Comparison of ENCODE assay signal across 8 mouse cellular contexts in the genomic region with DNA sequence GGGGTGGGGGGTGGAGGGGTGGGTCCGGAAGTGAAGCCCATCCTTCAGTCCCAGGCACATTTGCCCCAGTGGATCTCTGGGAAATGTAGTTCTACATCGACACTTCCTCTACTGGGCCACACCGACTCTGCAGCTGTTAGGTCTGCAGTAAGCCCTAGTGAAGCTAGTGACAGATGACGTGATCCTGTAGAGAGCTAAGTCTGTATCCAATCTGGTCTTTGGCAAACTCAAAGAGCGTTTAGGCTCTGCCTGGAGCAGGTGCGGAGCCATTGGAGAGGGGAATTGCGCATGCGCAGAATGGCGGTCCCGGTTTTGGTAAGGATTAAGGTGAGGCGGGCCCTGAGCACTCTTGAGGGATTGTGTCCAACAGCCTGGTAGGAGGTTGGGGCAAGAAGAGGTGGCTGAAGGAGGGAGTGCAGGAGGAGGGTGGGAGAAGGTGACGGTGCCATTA. TPM values are rescaled to one million over a fixed set of nuclear protein-coding genes. Genes with fewer than 3 reads are reported as not detected.
DNase-seq lines count a peak whose midpoint lies in the region; ATAC-seq and TF ChIP-seq lines count a peak whose summit lies in the region.

Gene Zfp605 (plus strand): TSS at position 102 of the 451 bp plus-strand sequence.

- TF ChIP-seq CTCF in E14TG2a.4 (conservative IDR thresholded peaks at IDR 0.05; ENCODE audit: low read length): no peak
- TF ChIP-seq CTCF in heart, postnatal 0 days (IDR thresholded peaks at IDR 0.05; ENCODE audit: low read depth): no peak
- TF ChIP-seq CTCF in liver, embryonic 14.5 days (IDR thresholded peaks at IDR 0.05; ENCODE audit: low read depth): no peak

- peak within 1 kb of the TSS; percentile 72 for H3K4me2 ChIP-seq in forebrain, embryonic 12.5 days
- H3K4me2 ChIP-seq in heart, postnatal 0 days (ENCODE audit: low read depth, low read length): peak within 1 kb of the TSS; percentile 73
- peak within 1 kb of the TSS; percentile 74 for H3K4me2 ChIP-seq in liver, embryonic 14.5 days (ENCODE audit: low read depth)
- peak within 1 kb of the TSS; percentile 46 for H3K4me2 ChIP-seq in neural tube, embryonic 11.5 days (ENCODE audit: low read depth)
- H3K4me2 ChIP-seq in stomach, embryonic 16.5 days (ENCODE audit: low read depth, low read length): peak within 1 kb of the TSS; percentile 69

- H3K36me3 ChIP-seq in E14TG2a.4 (ENCODE audit: insufficient read depth, low read length): peaks cover 42% of the 10 kb centered on the region
- H3K36me3 ChIP-seq in forebrain, embryonic 12.5 days (replicated peaks): peaks cover 39% of the 10 kb centered on the region
- peaks cover 26% of the 10 kb centered on the region for H3K36me3 ChIP-seq in heart, postnatal 0 days (replicated peaks; ENCODE audit: control insufficient read depth, insufficient read depth, low read length)
- H3K36me3 ChIP-seq in liver, embryonic 14.5 days (replicated peaks; ENCODE audit: control insufficient read depth, insufficient read depth, low read depth): peaks cover 6% of the 10 kb centered on the region; the same call in 1 of the 2 replicates
- peaks cover 7% of the 10 kb centered on the region for H3K36me3 ChIP-seq in neural tube, embryonic 11.5 days (ENCODE audit: control insufficient read depth, insufficient read depth, low read length)
- peaks cover 20% of the 10 kb centered on the region for H3K36me3 ChIP-seq in stomach, embryonic 16.5 days (ENCODE audit: control insufficient read depth, insufficient read depth, low read length)

- TF ChIP-seq EP300 in heart, postnatal 0 days (IDR thresholded peaks at IDR 0.05; ENCODE audit: low read depth): no peak
- no peak for TF ChIP-seq EP300 in liver, embryonic 14.5 days (IDR thresholded peaks at IDR 0.05; ENCODE audit: low read depth)

- peak within 1 kb of the TSS; percentile 85 for H3K27ac ChIP-seq in forebrain, embryonic 12.5 days
- peak within 1 kb of the TSS; percentile 73 for H3K27ac ChIP-seq in heart, postnatal 0 days (ENCODE audit: low read depth)
- peak within 1 kb of the TSS; percentile 70 for H3K27ac ChIP-seq in liver, embryonic 14.5 days
- peak within 1 kb of the TSS; percentile 71 for H3K27ac ChIP-seq in neural tube, embryonic 11.5 days (ENCODE audit: low read depth, low read length)
- H3K27ac ChIP-seq in stomach, embryonic 16.5 days (ENCODE audit: low read length): peak within 1 kb of the TSS; percentile 86

- peak; percentile 69 for ATAC-seq in forebrain, embryonic 12.5 days (ENCODE audit: low FRiP score)
- peak; percentile 32 for ATAC-seq in heart, postnatal 0 days (ENCODE audit: insufficient read depth, low read depth)
- ATAC-seq in liver, embryonic 14.5 days (ENCODE audit: insufficient read depth): peak; percentile 31
- peak; percentile 58 for ATAC-seq in neural tube, embryonic 11.5 days (ENCODE audit: insufficient read depth, low FRiP score, low TSS enrichment)
- peak; percentile 22; the same call in 1 of the 2 replicates for ATAC-seq in stomach, embryonic 16.5 days (ENCODE audit: insufficient read depth, low FRiP score)

- under 1% methylated on average over 12 of the region's 12 CpGs for WGBS in forebrain, embryonic 12.5 days
- 2% methylated on average over 12 of the region's 12 CpGs for WGBS in heart, postnatal 0 days
- 0% methylated on average over 12 of the region's 12 CpGs for WGBS in liver, embryonic 14.5 days (ENCODE audit: insufficient replicate concordance)
- WGBS in neural tube, embryonic 11.5 days: under 1% methylated on average over 12 of the region's 12 CpGs
- under 1% methylated on average over 12 of the region's 12 CpGs for WGBS in stomach, embryonic 16.5 days

- H3K27me3 ChIP-seq in E14TG2a.4 (ENCODE audit: insufficient read depth, low read length): no peaks in the 10 kb centered on the region
- no peaks in the 10 kb centered on the region for H3K27me3 ChIP-seq in forebrain, embryonic 12.5 days
- H3K27me3 ChIP-seq in heart, postnatal 0 days (ENCODE audit: control insufficient read depth, insufficient read depth, low read length): no peaks in the 10 kb centered on the region
- H3K27me3 ChIP-seq in liver, embryonic 14.5 days (ENCODE audit: control insufficient read depth, insufficient read depth, low read length): no peaks in the 10 kb centered on the region
- no peaks in the 10 kb centered on the region for H3K27me3 ChIP-seq in neural tube, embryonic 11.5 days (ENCODE audit: control insufficient read depth, insufficient read depth, low read length)
- H3K27me3 ChIP-seq in stomach, embryonic 16.5 days (ENCODE audit: control insufficient read depth, insufficient read depth, low read length): no peaks in the 10 kb centered on the region

- peak within 1 kb of the TSS; percentile 85 for H3K4me3 ChIP-seq in E14TG2a.4 (replicated peaks; ENCODE audit: low read length)
- H3K4me3 ChIP-seq in forebrain, embryonic 12.5 days (replicated peaks): peak within 1 kb of the TSS; percentile 63
- H3K4me3 ChIP-seq in heart, postnatal 0 days (ENCODE audit: low read depth, low read length): peak within 1 kb of the TSS; percentile 63
- peak within 1 kb of the TSS; percentile 70 to 94 for H3K4me3 ChIP-seq in liver, embryonic 14.5 days (ENCODE audit: insufficient read depth in 1 of 2, low read depth in 2 of 2, low read length in 2 of 2)
- H3K4me3 ChIP-seq in neural tube, embryonic 11.5 days (ENCODE audit: low read depth, low read length): peak within 1 kb of the TSS; percentile 53
- peak within 1 kb of the TSS; percentile 68 for H3K4me3 ChIP-seq in stomach, embryonic 16.5 days (replicated peaks; ENCODE audit: low read length)

- peaks cover 36% of the 10 kb centered on the region for H3K4me1 ChIP-seq in E14TG2a.4 (replicated peaks; ENCODE audit: low read depth, low read length)
- peaks cover 18% of the 10 kb centered on the region for H3K4me1 ChIP-seq in forebrain, embryonic 12.5 days
- peaks cover 12% of the 10 kb centered on the region for H3K4me1 ChIP-seq in heart, postnatal 0 days (ENCODE audit: control insufficient read depth, insufficient read depth)
- peaks cover 4 to 11% of the 10 kb centered on the region in 2 experiments; a peak in 2 of 4 replicates for H3K4me1 ChIP-seq in liver, embryonic 14.5 days (replicated peaks; ENCODE audit: control insufficient read depth in 2 of 2, insufficient read depth in 2 of 2, low read length in 1 of 2)
- no peaks in the 10 kb centered on the region for H3K4me1 ChIP-seq in neural tube, embryonic 11.5 days (ENCODE audit: control insufficient read depth, insufficient read depth, low read length)
- peaks cover 11% of the 10 kb centered on the region for H3K4me1 ChIP-seq in stomach, embryonic 16.5 days (ENCODE audit: control insufficient read depth, insufficient read depth, low read length)

- H3K9ac ChIP-seq in forebrain, embryonic 12.5 days: peak within 1 kb of the TSS; percentile 65
- H3K9ac ChIP-seq in heart, postnatal 0 days (replicated peaks; ENCODE audit: low read depth, low read length): peak within 1 kb of the TSS; percentile 49
- H3K9ac ChIP-seq in liver, embryonic 14.5 days (replicated peaks): peak within 1 kb of the TSS; percentile 73
- peak within 1 kb of the TSS; percentile 64 for H3K9ac ChIP-seq in neural tube, embryonic 11.5 days (ENCODE audit: low read length)
- peak within 1 kb of the TSS; percentile 68 for H3K9ac ChIP-seq in stomach, embryonic 16.5 days (ENCODE audit: low read length)

- peak; percentile 77 for DNase-seq in c-Kit-positive CD71-positive TER-119-negative erythroid progenitor cells, embryonic 14.5 days (ENCODE audit: low read depth)
- DNase-seq in heart, postnatal 0 days (ENCODE audit: low spot score): peak; percentile 88
- DNase-seq in kidney, postnatal 36 days: peak; percentile 90 to 95
- peak; percentile 58 to 72 (median 60) for DNase-seq in liver, embryonic 14.5 days (ENCODE audit: low read depth in 3 of 3, low spot score in 3 of 3)
- DNase-seq in neural tube, embryonic 11.5 days (ENCODE audit: low spot score): peak; percentile 87

- no peaks in the 10 kb centered on the region for H3K9me3 ChIP-seq in E14TG2a.4 (ENCODE audit: low read length)
- H3K9me3 ChIP-seq in forebrain, embryonic 12.5 days: no peaks in the 10 kb centered on the region
- no peaks in the 10 kb centered on the region for H3K9me3 ChIP-seq in heart, postnatal 0 days (replicated peaks; ENCODE audit: control insufficient read depth, low read length)
- H3K9me3 ChIP-seq in liver, embryonic 14.5 days (ENCODE audit: control insufficient read depth, low read length): no peaks in the 10 kb centered on the region
- H3K9me3 ChIP-seq in neural tube, embryonic 11.5 days (ENCODE audit: control insufficient read depth, low read length): no peaks in the 10 kb centered on the region
- peaks cover 4% of the 10 kb centered on the region; the same call in 1 of the 2 replicates for H3K9me3 ChIP-seq in stomach, embryonic 16.5 days (replicated peaks; ENCODE audit: control insufficient read depth, low read length)

RNA-seq across cellular contexts. Expression of gene Zfp605, which starts in this region (rescaled TPM):
- 12.4 and 13.0 TPM in 2 replicates for polyA plus RNA-seq in forebrain, embryonic 12.5 days (2016; fragmentation: Nextera tagmentation; extraction: Ambion mirVana)
- total RNA-seq in heart, postnatal 0 days (2014; rRNA removed; ENCODE audit: low replicate concordance): 0.50 and 3.3 TPM in 2 replicates
- 2.1 and 2.4 TPM in 2 replicates for polyA plus RNA-seq in heart, postnatal 0 days (2015; fragmentation: Nextera tagmentation; extraction: Ambion mirVana)
- 0.47 and 0.66 TPM in 2 replicates for polyA plus RNA-seq in liver, embryonic 14.5 days (2012; rRNA removed)
- polyA plus RNA-seq in liver, embryonic 14.5 days (2014; fragmentation: Nextera tagmentation; extraction: Ambion mirVana): 0.62 and 0.86 TPM in 2 replicates
- 5.0 and 6.8 TPM in 2 replicates for polyA plus RNA-seq in neural tube, embryonic 11.5 days (2014; fragmentation: Nextera tagmentation; extraction: Ambion mirVana)
- 2.7 and 3.0 TPM in 2 replicates for polyA plus RNA-seq in stomach, embryonic 16.5 days (2015; fragmentation: Nextera tagmentation; extraction: Ambion mirVana)

Comparison
In these comparisons a context has a peak if more than half of its experiments do, and no peak if none do; other contexts are left out.
1. Peak in every context shown above with its lines: DNase-seq, ATAC-seq, H3K4me3 ChIP-seq and H3K27ac ChIP-seq.
2. Peak in DNase-seq, ATAC-seq, H3K4me3 ChIP-seq, H3K27ac ChIP-seq, H3K9ac ChIP-seq and H3K4me2 ChIP-seq in liver, embryonic 14.5 days; RNA of the gene not detected or under 1 TPM.